Mouse (Mus musculus) urinary bladder, postnatal 14 days (tissue): ENCODE measurements around the gene Elovl5.
"Not testable (repeated sequence)": the region's sequence is repeated elsewhere in the genome, so short reads cannot be mapped to it uniquely, and the experiment has no call there.

Source experiments
- DNase-seq: peaks from one replicate; pipeline ENCODE4 v3.0.0; 2021; ENCODE audit warnings: low spot score

The Elovl5 gene

GRCm38 (mm10) chr9:77954981-77955380, 37.8 kb downstream of the Elovl5 start:
- no peak for DNase-seq

DNA sequence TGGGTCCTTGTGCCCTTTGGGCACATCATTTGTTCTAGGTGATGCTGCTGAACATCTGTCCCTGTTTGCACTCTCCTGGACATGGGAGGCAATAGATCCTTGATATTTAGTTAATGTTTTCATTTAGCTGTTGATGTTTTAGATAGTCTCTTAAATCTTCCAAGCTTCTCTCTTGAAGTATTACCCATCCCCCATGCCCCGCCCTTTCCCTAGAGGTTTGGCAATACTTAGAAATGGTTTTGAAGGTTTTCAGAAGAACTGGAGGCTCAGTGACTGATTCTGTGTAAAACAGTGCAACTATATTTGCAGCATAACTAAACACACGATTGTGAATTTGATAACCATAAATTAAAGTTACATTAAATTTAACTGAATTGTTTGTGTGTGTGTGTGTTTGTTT, 38.3 kb downstream of the Elovl5 start:
- DNase-seq = no peak

DNA sequence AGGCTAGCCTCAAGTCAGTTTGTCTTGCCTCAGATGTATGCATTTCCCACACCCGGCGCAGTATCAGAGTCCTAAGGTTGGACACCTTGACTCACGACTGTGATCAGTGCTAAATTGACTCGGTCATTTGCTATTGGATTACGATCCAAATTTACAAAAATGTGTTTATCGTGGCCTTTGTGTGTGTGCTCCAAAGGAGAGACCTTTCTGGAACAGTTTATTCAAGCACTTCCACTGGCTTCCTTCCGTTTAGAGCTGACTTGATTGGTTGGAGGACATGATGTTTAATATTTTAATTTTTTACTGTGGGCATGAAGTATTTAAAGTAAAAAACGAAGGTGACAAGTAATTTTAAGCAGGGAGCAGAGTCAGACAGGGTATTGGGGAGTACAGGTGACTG, 38.8 kb downstream of the Elovl5 start:
- no peak for DNase-seq

GRCm38 (mm10) chr9:77958327-77958726, 41.2 kb downstream of the Elovl5 start:
- no peak for DNase-seq

GRCm38 (mm10) chr9:77959759-77960158, 42.6 kb downstream of the Elovl5 start:
- DNase-seq = no peak

DNA sequence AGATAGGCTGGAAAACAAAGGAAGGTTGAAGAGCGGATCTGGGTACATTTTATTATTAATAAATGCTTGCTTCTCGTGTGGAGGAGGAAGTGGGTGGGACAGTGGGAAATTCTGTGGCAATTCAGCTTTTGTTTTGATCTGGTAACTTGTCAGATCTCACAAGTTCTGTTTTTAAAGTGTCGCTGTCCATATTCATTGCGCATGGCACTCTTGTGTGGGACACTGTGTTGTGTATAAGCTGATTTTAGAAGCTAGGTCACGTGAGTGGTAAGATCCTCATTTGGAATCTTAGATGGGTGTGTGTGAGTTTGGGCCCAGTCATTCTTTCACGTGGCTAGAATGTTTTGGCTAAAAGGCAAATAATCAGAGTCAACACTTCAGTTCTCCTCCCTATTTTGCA, 44.2 kb downstream of the Elovl5 start:
- no peak for DNase-seq

DNA sequence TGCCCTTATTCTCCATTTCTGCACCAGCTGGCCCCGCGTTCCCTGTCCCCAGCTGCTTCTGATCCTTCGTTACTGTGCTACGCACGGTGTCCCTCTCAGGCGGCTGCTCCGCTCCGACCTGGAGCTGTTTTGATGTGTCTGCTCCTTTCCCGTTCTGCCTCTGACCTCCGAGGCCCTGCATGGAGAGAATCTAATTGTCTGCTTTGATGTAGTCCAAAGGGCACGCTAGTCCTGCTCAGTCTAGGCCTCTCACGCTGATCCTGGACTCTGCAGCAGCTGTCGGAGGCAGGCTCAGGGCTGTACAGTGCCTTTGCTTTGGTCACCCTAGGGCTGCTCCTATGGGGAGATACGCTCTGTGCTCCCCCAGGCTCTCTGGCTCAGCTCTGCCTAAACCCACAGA, 46.9 kb downstream of the Elovl5 start:
- no peak for DNase-seq

DNA sequence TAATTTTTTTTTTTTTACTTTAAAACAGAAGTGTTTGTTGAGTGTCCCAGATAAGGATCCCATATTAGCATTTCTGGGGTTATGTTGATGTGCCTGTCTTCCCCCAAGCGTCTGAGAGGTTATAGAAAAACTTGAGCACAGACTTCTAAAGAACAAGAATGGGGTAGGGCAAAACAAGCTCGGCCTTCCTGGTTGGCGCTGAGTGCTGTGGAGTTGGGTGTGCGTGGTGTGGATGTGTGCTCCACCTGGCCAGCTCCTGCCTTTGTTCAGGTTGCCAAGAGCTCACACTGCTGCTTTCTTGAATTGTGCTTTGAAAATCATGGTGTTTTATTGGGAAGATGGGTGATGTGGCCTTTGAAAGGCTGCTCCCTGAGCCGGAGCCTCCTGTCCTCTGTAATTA, 48.1 kb downstream of the Elovl5 start:
- DNase-seq = no peak

- DNase-seq = no peak
These were observed 48.8 kb downstream of the Elovl5 start for GRCm38 (mm10) chr9:77965768-77966552.

- no peak for DNase-seq
These were observed 49.7 kb downstream of the Elovl5 start for GRCm38 (mm10) chr9:77966861-77967260.

DNA sequence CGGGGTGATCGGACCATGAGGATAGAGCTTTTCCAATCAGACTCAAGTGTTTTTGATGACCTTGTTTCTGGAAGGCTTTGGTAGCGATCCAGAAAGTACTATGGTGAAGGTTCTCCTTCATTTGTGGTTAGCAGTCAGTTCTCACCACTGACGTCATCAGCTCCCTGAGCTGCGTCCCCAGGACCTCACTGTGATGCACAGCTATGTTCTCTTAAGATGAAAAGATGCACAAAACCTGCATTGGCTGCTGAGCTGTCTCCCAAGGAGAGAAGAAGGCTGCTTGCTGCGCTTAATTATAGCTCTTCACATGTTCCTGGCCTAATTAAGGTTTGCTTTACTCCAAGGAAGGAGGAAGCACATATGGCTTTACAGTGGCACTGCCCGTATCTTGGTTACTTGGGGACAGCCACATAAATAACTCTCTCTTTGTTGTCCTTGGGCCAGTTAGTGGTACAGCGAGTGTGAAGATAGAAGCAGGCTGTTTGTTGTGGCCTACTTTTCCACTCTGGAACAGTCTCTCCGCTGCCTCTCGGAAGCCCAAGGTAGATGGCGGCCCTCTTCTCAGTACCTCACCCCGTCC, 50.5 kb downstream of the Elovl5 start:
- no peak for DNase-seq

GRCm38 (mm10) chr9:77969192-77969953, 52.2 kb downstream of the Elovl5 start:
- DNase-seq = no peak

- DNase-seq = no peak
These were observed 61.8 kb downstream of the Elovl5 start for GRCm38 (mm10) chr9:77979000-77979399.

DNA sequence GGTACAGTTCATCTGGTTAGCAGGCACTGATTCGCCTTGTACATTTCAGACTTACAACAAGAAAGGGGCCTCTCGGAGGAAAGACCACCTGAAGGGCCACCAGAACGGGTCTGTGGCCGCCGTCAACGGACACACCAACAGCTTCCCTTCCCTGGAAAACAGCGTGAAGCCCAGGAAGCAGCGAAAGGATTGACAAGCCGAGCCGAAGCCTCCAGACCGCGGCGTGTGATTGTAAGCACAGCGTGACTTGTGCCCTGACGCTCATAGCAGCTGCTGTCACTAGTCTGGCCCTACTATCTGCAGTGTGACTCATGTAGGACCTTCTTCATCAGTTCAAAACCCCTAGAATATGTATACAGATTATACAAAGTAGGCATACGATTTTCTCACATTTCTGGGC, 65.5 kb downstream of the Elovl5 start:
- no peak for DNase-seq

- no peak for DNase-seq
These were observed 66.4 kb downstream of the Elovl5 start for GRCm38 (mm10) chr9:77983521-77983920.

DNA sequence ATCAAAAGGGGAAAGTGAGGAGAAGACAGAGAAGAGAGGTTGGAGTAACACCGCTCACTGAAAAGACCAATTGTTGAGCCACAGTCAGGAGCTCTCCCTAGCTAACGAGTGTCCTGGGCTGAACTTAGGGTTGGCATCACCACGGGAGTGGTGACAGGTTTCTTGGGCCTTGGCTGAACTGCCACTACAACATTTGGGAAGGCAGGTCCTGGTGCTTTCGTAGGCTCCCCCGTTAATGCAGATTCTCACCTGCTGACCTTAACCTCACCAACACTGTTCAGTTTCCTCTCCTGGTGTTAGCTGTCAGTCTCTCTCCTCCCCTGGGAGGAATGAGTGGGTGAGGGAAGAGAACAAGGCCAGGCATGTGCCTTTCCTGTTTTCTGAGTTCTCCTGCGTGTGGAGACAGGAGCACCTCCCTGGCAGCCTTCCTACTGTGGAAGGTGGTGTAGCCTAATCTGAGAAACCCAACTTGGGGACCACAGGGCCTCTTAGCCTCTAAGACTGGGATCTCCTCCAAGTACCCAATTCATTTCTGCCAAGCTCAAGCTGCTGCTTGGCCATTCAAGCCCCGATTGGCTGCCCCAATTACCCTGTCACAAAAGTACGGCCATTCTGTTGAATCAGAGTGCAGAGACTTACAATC, 69.1 kb downstream of the Elovl5 start:
- peak; percentile 73 for DNase-seq

GRCm38 (mm10) chr9:77989626-77990025, 72.5 kb downstream of the Elovl5 start:
- no peak for DNase-seq

- no peak for DNase-seq
These were observed 73.1 kb downstream of the Elovl5 start for GRCm38 (mm10) chr9:77990278-77990677.

- DNase-seq = no peak
These were observed 74.5 kb downstream of the Elovl5 start for GRCm38 (mm10) chr9:77991650-77992049.

DNA sequence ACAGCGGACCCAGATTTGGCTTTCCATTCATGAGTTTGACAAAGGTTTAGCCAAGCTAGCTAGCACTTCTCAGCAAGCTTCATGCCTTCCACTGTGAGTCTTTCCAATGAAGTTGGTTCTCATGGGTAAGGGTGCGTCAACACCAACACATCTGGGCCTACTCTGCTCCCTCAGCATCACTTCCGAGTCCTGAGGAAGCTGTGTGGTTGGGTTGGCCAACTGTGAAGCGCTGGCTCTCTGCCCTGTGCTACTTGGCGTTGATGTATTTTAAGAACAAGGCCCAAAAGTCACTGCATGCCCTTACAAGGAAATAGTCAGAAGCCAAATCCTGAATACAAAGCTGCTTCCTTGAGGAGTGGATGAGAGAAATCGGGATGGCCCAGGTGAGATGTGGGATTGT, 75.1 kb downstream of the Elovl5 start:
- no peak for DNase-seq

- no peak for DNase-seq
These were observed 75.9 kb downstream of the Elovl5 start for GRCm38 (mm10) chr9:77993101-77993500.

- not testable (repeated sequence) for DNase-seq
These were observed 76.5 kb downstream of the Elovl5 start for GRCm38 (mm10) chr9:77993538-77994255.
